Mouse (Mus musculus): ENCODE data around the gene Blcap. TPM values are rescaled to one million over a fixed set of nuclear protein-coding genes. Genes with fewer than 3 reads are reported as not detected.

Blcap gene
- polyA plus RNA-seq, 1 experiment: 56.7 TPM

GRCm38 (mm10) chr2:157510031-157510430, 61.0 kb downstream of the Blcap start:
- Histone ChIP-seq H3K27ac (ENCODE audit: insufficient read depth, low read length) (no peak overlapping the region), H3K4me1 (ENCODE audit: control insufficient read depth, insufficient read depth, low read length) (no peaks in the 10 kb centered on the region), H3K9me3 (replicated peaks; ENCODE audit: control insufficient read depth, insufficient read depth, low read length, poor library complexity, severe bottlenecking) (no peaks in the 10 kb centered on the region), H3K9ac (ENCODE audit: low read depth, poor library complexity, severe bottlenecking) (no peak overlapping the region), H3K27me3 (ENCODE audit: control insufficient read depth, insufficient read depth, low read length, poor library complexity, severe bottlenecking) (no peaks in the 10 kb centered on the region), H3K36me3 (ENCODE audit: control insufficient read depth, insufficient read depth, low read length, poor library complexity, severe bottlenecking) (no peaks in the 10 kb centered on the region), H3K4me3 (ENCODE audit: low read depth, low read length) (no peak overlapping the region)
- no peak for TF ChIP-seq POLR2A (IDR thresholded peaks at IDR 0.05; ENCODE audit: insufficient read depth, low read length)

- H3K27me3 ChIP-seq (ENCODE audit: control insufficient read depth, insufficient read depth, low read length, poor library complexity, severe bottlenecking): no peaks in the 10 kb centered on the region
- H3K27ac ChIP-seq (ENCODE audit: insufficient read depth, low read length): no peak overlapping the region
- H3K4me1 ChIP-seq (ENCODE audit: control insufficient read depth, insufficient read depth, low read length): no peaks in the 10 kb centered on the region
- no peaks in the 10 kb centered on the region for H3K36me3 ChIP-seq (ENCODE audit: control insufficient read depth, insufficient read depth, low read length, poor library complexity, severe bottlenecking)
- TF ChIP-seq POLR2A (IDR thresholded peaks at IDR 0.05; ENCODE audit: insufficient read depth, low read length): no peak
- TF ChIP-seq EP300 (IDR thresholded peaks at IDR 0.05; ENCODE audit: insufficient read depth, low read depth, low read length): no peak
- no peak for TF ChIP-seq CTCF (IDR thresholded peaks at IDR 0.05; ENCODE audit: low read depth, low read length)
- H3K9me3 ChIP-seq (replicated peaks; ENCODE audit: control insufficient read depth, insufficient read depth, low read length, poor library complexity, severe bottlenecking): no peaks in the 10 kb centered on the region
- H3K4me3 ChIP-seq (ENCODE audit: low read depth, low read length): no peak overlapping the region
- no peak overlapping the region for H3K9ac ChIP-seq (ENCODE audit: low read depth, poor library complexity, severe bottlenecking)
Observed at GRCm38 (mm10) chr2:157509182-157509581, 61.9 kb downstream of the Blcap start.

GRCm38 (mm10) chr2:157506779-157507178, 64.3 kb downstream of the Blcap start:
- no peak for TF ChIP-seq POLR2A (IDR thresholded peaks at IDR 0.05; ENCODE audit: insufficient read depth, low read length)
- TF ChIP-seq CTCF (IDR thresholded peaks at IDR 0.05; ENCODE audit: low read depth, low read length): no peak
- TF ChIP-seq EP300 (IDR thresholded peaks at IDR 0.05; ENCODE audit: insufficient read depth, low read depth, low read length): no peak
- H3K9ac ChIP-seq (ENCODE audit: low read depth, poor library complexity, severe bottlenecking): 0 out of 2 replicates have a peak overlapping the region, but pooled peaks have one; percentile 5
- H3K4me1 ChIP-seq (ENCODE audit: control insufficient read depth, insufficient read depth, low read length): no peaks in the 10 kb centered on the region
- H3K36me3 ChIP-seq (ENCODE audit: control insufficient read depth, insufficient read depth, low read length, poor library complexity, severe bottlenecking): no peaks in the 10 kb centered on the region
- no peaks in the 10 kb centered on the region for H3K27me3 ChIP-seq (ENCODE audit: control insufficient read depth, insufficient read depth, low read length, poor library complexity, severe bottlenecking)
- no peak overlapping the region for H3K27ac ChIP-seq (ENCODE audit: insufficient read depth, low read length)
- H3K4me3 ChIP-seq (ENCODE audit: low read depth, low read length): peak overlapping the region; percentile 4; the same call in 1 of the 2 replicates
- no peaks in the 10 kb centered on the region for H3K9me3 ChIP-seq (replicated peaks; ENCODE audit: control insufficient read depth, insufficient read depth, low read length, poor library complexity, severe bottlenecking)

Other genes starting within 250 kb of the Blcap start
- not detected in 2 replicates for gene Ghrh, start 223.8 kb downstream of the Blcap start, polyA plus RNA-seq (2011; ENCODE audit: insufficient read depth, insufficient read length, low read depth, missing spikeins)
- gene Manbal, start 203.7 kb downstream of the Blcap start, polyA plus RNA-seq (2011; ENCODE audit: insufficient read depth, insufficient read length, low read depth, missing spikeins): 37.8 and 38.1 TPM in 2 replicates
- 53.4 and 54.7 TPM in 2 replicates for gene Src, start 152.8 kb downstream of the Blcap start, polyA plus RNA-seq (2011; ENCODE audit: insufficient read depth, insufficient read length, low read depth, missing spikeins)
- 42.8 and 48.6 TPM in 2 replicates for gene Nnat, start 11.2 kb downstream of the Blcap start, polyA plus RNA-seq (2011; ENCODE audit: insufficient read depth, insufficient read length, low read depth, missing spikeins)
- 37.2 and 38.0 TPM in 2 replicates for gene Ctnnbl1, start 166.1 kb upstream of the Blcap start, polyA plus RNA-seq (2011; ENCODE audit: insufficient read depth, insufficient read length, low read depth, missing spikeins)